Mouse (Mus musculus): ENCODE data around the gene Nrcam. TPM values are rescaled to one million over a fixed set of nuclear protein-coding genes. Genes with fewer than 3 reads are reported as not detected.

Gene Nrcam
- polyA plus RNA-seq, 1 experiment from 2014 or later, result 5.7 TPM

- WGBS, result 72% methylated on average over 8 of the region's 8 CpGs
- Histone ChIP-seq H3K4me1 (no peaks in the 10 kb centered on the region), H3K9ac (no peak overlapping the region)
Measured at GRCm38 (mm10) chr12:44524621-44525565, 196.2 kb downstream of the Nrcam start.

DNA sequence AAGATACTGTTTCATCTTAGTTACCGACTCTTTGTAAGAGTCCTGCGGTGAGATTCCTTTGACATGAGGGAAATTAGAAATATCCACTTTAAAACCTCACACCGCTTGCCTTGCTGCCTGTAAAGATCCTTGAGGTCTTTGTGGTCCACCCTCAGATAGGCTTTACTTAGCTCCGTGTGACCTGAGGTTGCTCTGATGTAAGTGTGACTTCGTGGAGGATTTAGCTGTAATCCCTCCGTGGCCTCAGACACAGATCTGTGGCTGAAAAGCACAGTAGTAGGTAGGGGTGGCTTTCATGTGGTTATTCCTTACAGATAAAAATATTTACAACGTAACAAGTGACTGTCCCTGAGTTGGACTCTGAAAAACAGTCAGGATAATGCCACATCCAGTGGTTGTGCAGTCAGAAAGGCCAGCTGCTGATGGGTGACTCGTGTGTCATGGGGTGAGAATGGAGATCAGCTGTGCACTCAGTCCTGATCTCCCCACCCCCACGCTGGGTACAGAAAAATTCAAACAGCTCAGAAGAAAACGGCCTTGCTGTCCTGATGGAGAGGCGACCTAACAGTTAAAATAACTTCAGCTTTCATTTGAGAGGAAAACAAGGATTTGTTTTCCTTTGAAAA lies 199.8 kb downstream of the Nrcam start:
- Histone ChIP-seq H3K27ac (replicated peaks) (no peak overlapping the region), H3K9ac (no peak overlapping the region), H3K4me2 (replicated peaks) (no peak overlapping the region), H3K4me1 (no peaks in the 10 kb centered on the region), H3K36me3 (no peaks in the 10 kb centered on the region), H3K27me3 (no peaks in the 10 kb centered on the region), H3K9me3 (replicated peaks) (no peaks in the 10 kb centered on the region), H3K4me3 (replicated peaks) (no peak overlapping the region)
- WGBS, result 30% methylated on average over 11 of the region's 11 CpGs
- no peak for ATAC-seq (ENCODE audit: insufficient number of reproducible peaks, low FRiP score, low TSS enrichment, low read depth)

More at GRCm38 (mm10) chr12:44524621-44525565, 196.2 kb downstream of the Nrcam start:
- H3K9me3 ChIP-seq (replicated peaks), result no peaks in the 10 kb centered on the region
- no peak overlapping the region for H3K4me2 ChIP-seq (replicated peaks)
- H3K4me3 ChIP-seq (replicated peaks), result no peak overlapping the region
- H3K27ac ChIP-seq (replicated peaks), result no peak overlapping the region
- no peaks in the 10 kb centered on the region for H3K36me3 ChIP-seq
- H3K27me3 ChIP-seq, result no peaks in the 10 kb centered on the region
- ATAC-seq (ENCODE audit: insufficient number of reproducible peaks, low FRiP score, low TSS enrichment, low read depth), result no peak

DNA sequence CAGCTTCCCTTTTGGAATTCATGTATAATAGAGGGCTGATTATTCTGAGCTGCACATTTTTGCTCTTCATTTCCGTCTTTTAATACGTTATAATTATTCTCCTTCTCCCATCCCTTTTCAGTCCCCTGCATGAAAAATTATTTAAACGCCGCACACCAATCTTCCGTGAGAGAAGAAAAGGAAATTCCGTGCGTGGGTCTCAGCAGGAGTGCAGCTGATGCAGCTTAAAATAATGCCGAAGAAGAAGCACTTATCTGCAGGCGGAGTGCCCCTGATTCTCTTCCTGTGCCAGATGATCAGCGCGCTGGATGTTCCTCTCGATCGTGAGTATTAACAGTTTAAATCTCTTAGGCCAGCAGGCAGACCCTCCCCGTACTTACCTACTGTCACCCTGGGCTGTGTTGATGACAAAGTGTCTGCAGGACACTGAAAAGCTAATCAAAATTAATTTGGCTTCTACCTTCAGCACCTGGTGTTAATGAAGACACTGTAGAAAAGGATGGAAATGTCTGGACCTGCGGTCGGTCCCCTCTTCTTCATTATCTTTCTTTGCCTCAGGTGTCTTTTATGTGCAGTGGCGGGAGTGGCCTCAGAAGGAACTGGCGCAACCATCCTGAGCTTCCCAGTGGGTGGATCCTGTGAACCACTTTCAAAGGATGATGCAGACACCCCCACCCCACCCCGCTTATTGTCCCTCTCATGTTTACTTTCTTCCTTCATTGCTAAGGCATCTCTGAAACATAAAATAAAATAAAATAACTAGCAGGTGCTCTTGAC lies 203.8 kb downstream of the Nrcam start:
- Histone ChIP-seq H3K9ac (no peak overlapping the region), H3K27ac (replicated peaks) (no peak overlapping the region), H3K36me3 (no peaks in the 10 kb centered on the region), H3K4me3 (replicated peaks) (no peak overlapping the region), H3K4me1 (no peaks in the 10 kb centered on the region), H3K4me2 (replicated peaks) (no peak overlapping the region), H3K27me3 (no peaks in the 10 kb centered on the region), H3K9me3 (replicated peaks) (no peaks in the 10 kb centered on the region)
- no peak for ATAC-seq (ENCODE audit: insufficient number of reproducible peaks, low FRiP score, low TSS enrichment, low read depth)
- WGBS, result 74% methylated on average over 19 of the region's 19 CpGs

DNA sequence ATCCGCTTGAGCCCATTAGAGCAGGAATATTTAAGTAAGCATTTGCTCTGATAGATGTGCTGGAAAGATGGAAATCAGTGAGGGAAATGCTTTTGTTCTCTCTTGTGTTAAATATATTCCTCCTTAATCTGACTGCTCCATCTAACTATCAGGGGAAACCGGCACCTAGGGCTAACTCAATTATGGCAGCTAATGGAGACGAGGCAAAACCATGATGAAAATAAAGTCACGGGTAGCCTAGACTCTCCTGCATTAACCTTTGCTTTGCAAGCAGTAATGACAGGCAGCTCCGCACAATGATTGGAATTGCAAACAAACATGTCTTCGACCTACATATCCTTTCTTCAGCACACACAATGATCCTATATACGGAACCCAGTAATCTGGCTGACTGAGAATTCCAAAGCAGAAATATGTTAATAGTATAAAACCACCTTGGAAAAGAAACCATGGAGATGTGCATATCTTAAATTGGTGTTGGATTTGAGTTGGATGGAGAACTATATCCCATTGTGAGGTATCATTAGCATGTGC lies 205.5 kb downstream of the Nrcam start:
- Histone ChIP-seq H3K4me3 (replicated peaks) (no peak overlapping the region), H3K4me2 (replicated peaks) (no peak overlapping the region), H3K9ac (no peak overlapping the region), H3K9me3 (replicated peaks) (no peaks in the 10 kb centered on the region), H3K36me3 (no peaks in the 10 kb centered on the region), H3K4me1 (no peaks in the 10 kb centered on the region), H3K27me3 (no peaks in the 10 kb centered on the region), H3K27ac (replicated peaks) (no peak overlapping the region)
- 82% methylated on average over 7 of the region's 7 CpGs for WGBS
- ATAC-seq (ENCODE audit: insufficient number of reproducible peaks, low FRiP score, low TSS enrichment, low read depth), result no peak

DNA sequence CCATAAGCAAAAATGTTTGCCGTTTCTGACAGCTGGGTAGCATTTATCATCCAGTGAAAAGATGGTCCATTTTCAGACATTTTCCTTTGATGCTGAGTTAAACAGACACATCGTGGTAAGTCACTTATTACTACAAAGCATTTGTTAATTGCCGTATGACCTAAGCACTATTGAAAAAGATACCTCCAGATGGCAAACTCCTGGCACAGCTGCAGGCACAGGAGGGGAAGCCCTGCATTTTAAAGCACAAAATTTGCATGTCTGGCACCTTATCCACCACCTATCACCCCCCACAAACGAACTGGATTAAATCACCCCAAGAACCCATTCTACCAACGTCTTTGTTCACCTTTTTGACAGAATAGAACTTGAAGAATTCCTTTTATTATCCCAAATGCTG lies 206.9 kb downstream of the Nrcam start:
- H3K36me3 ChIP-seq, result no peaks in the 10 kb centered on the region
- H3K27me3 ChIP-seq, result no peaks in the 10 kb centered on the region
- H3K4me2 ChIP-seq (replicated peaks), result no peak overlapping the region
- no peak overlapping the region for H3K4me3 ChIP-seq (replicated peaks)
- WGBS, result 32% methylated on average over 5 of the region's 5 CpGs
- H3K4me1 ChIP-seq, result no peaks in the 10 kb centered on the region
- ATAC-seq (ENCODE audit: insufficient number of reproducible peaks, low FRiP score, low TSS enrichment, low read depth), result no peak
- H3K9me3 ChIP-seq (replicated peaks), result no peaks in the 10 kb centered on the region
- no peak overlapping the region for H3K27ac ChIP-seq (replicated peaks)
- H3K9ac ChIP-seq, result no peak overlapping the region

DNA sequence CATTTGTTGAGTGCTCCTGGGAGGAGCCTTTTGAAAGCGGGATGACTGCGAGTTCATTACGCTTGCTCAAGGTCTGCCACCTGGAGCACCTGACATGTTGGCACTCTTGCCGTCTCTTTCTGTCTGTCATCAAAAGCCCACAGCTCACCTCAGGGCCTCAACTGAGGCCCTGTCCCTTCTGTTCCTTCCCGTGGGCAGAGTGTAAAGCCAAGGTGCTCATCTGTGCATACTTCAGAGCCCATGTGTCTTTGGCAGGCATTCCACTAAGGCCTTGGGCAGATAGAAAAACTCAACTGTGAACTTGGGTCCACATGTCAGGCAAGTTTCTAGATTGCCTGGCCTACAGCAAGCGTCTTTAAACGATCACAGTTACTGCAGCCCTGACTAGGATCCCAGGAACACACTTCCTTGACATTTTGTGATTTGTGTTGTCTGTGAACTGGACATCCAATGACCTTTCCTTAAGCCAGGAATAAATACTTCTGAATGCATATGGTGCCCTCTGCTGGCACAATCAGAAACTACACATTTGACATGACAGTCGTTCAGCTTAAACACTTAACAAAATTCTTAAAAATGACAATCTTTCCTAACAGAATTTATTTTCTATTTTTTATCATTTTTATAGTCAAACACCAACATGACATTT lies 219.2 kb downstream of the Nrcam start:
- H3K27me3 ChIP-seq, result no peaks in the 10 kb centered on the region
- no peak for ATAC-seq (ENCODE audit: insufficient number of reproducible peaks, low FRiP score, low TSS enrichment, low read depth)
- H3K4me2 ChIP-seq (replicated peaks), result no peak overlapping the region
- no peaks in the 10 kb centered on the region for H3K9me3 ChIP-seq (replicated peaks)
- H3K36me3 ChIP-seq, result no peaks in the 10 kb centered on the region
- no peaks in the 10 kb centered on the region for H3K4me1 ChIP-seq
- H3K4me3 ChIP-seq (replicated peaks), result no peak overlapping the region
- H3K27ac ChIP-seq (replicated peaks), result no peak overlapping the region
- H3K9ac ChIP-seq, result no peak overlapping the region
- WGBS, result 50% methylated on average over 8 of the region's 8 CpGs

- 56% methylated on average over 9 of the region's 9 CpGs for WGBS
- H3K9ac ChIP-seq, result no peak overlapping the region
- H3K27me3 ChIP-seq, result no peaks in the 10 kb centered on the region
- no peak for ATAC-seq (ENCODE audit: insufficient number of reproducible peaks, low FRiP score, low TSS enrichment, low read depth)
- no peaks in the 10 kb centered on the region for H3K4me1 ChIP-seq
- H3K9me3 ChIP-seq (replicated peaks), result no peaks in the 10 kb centered on the region
- no peak overlapping the region for H3K4me2 ChIP-seq (replicated peaks)
- no peak overlapping the region for H3K4me3 ChIP-seq (replicated peaks)
- H3K36me3 ChIP-seq, result no peaks in the 10 kb centered on the region
- H3K27ac ChIP-seq (replicated peaks), result no peak overlapping the region
Measured at GRCm38 (mm10) chr12:44548465-44548864, 219.8 kb downstream of the Nrcam start.

DNA sequence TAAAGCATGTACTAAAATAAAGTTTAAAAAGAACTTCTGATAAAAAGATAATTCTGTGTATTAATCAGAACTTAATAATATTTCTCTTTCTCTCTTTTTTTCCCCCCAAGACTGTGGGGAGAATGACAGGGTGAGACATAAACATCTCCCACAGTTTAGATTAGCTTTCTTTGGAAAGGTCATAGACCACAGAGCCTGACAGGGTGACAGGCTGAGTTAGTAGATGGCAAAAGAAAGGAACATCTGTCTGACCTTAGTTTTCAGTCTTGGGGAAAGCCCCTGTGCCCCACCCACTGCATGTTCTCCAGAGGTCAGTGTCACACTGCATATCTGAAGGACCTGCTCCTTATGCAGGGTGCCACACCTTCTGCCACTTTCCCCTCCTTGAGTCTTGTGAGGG lies 222.9 kb downstream of the Nrcam start:
- H3K9ac ChIP-seq, result no peak overlapping the region
- no peaks in the 10 kb centered on the region for H3K9me3 ChIP-seq (replicated peaks)
- no peaks in the 10 kb centered on the region for H3K27me3 ChIP-seq
- H3K4me1 ChIP-seq, result no peaks in the 10 kb centered on the region
- H3K36me3 ChIP-seq, result no peaks in the 10 kb centered on the region
- ATAC-seq (ENCODE audit: insufficient number of reproducible peaks, low FRiP score, low TSS enrichment, low read depth), result no peak
- no peak overlapping the region for H3K4me3 ChIP-seq (replicated peaks)
- no peak overlapping the region for H3K4me2 ChIP-seq (replicated peaks)
- H3K27ac ChIP-seq (replicated peaks), result no peak overlapping the region

DNA sequence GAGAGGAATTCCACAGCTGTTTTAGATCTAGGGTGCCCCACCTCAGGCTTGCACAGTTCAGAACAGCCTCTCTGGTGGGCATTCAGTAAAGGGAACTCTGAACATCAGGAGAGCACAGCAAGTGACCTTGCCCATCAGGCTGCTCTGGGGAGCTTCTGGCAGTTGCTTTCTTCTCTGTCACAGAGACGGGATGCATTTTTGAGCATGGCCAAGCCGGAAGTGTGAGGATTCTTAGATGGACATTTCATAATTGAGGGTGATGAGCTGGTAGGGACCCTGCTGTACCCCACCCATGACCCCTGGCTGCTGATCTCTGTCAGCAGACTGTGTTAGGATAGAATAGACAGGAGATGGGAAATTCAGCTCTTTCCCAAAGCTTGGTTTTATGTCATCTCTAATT lies 225.4 kb downstream of the Nrcam start:
- Histone ChIP-seq H3K27ac (replicated peaks) (no peak overlapping the region), H3K27me3 (no peaks in the 10 kb centered on the region), H3K4me1 (no peaks in the 10 kb centered on the region), H3K4me3 (replicated peaks) (no peak overlapping the region), H3K36me3 (no peaks in the 10 kb centered on the region), H3K4me2 (replicated peaks) (no peak overlapping the region), H3K9me3 (replicated peaks) (no peaks in the 10 kb centered on the region), H3K9ac (no peak overlapping the region)
- 39% methylated on average over 2 of the region's 2 CpGs for WGBS
- no peak for ATAC-seq (ENCODE audit: insufficient number of reproducible peaks, low FRiP score, low TSS enrichment, low read depth)

GRCm38 (mm10) chr12:44554808-44555207 lies 226.1 kb downstream of the Nrcam start:
- Histone ChIP-seq H3K27ac (replicated peaks) (no peak overlapping the region), H3K4me3 (replicated peaks) (no peak overlapping the region), H3K4me1 (no peaks in the 10 kb centered on the region), H3K9me3 (replicated peaks) (no peaks in the 10 kb centered on the region), H3K27me3 (no peaks in the 10 kb centered on the region), H3K4me2 (replicated peaks) (no peak overlapping the region), H3K9ac (no peak overlapping the region), H3K36me3 (no peaks in the 10 kb centered on the region)
- ATAC-seq (ENCODE audit: insufficient number of reproducible peaks, low FRiP score, low TSS enrichment, low read depth), result no peak
- WGBS, result 93% methylated on average over 1 of the region's 1 CpGs

GRCm38 (mm10) chr12:44560002-44560401 lies 231.3 kb downstream of the Nrcam start:
- H3K27ac ChIP-seq (replicated peaks), result no peak overlapping the region
- no peak overlapping the region for H3K4me2 ChIP-seq (replicated peaks)
- H3K9ac ChIP-seq, result no peak overlapping the region
- no peaks in the 10 kb centered on the region for H3K27me3 ChIP-seq
- no peaks in the 10 kb centered on the region for H3K4me1 ChIP-seq
- ATAC-seq (ENCODE audit: insufficient number of reproducible peaks, low FRiP score, low TSS enrichment, low read depth), result no peak
- H3K36me3 ChIP-seq, result no peaks in the 10 kb centered on the region
- no peak overlapping the region for H3K4me3 ChIP-seq (replicated peaks)
- H3K9me3 ChIP-seq (replicated peaks), result no peaks in the 10 kb centered on the region
